Mouse (Mus musculus): ENCODE measurements around the gene Mt3. TPM values are rescaled to one million over a fixed set of nuclear protein-coding genes. Genes with fewer than 3 reads are reported as not detected.

Gene Mt3
- total and polyA plus RNA-seq, 3 experiments, result not detected

GRCm38 (mm10) chr8:94182055-94182929, 29.9 kb downstream of the Mt3 start:
- Histone ChIP-seq H3K27ac (ENCODE audit: control insufficient read depth, low read depth, low read length) (peak overlapping the region; percentile 72), H3K36me3 (ENCODE audit: control insufficient read depth in 1 of 2, insufficient read depth in 2 of 2, low read length in 2 of 2) (peaks cover 0 to 5% of the 10 kb centered on the region in 2 experiments; a peak in 2 of 4 replicates), H3K9ac (ENCODE audit: control insufficient read depth, low read depth, low read length, poor library complexity, severe bottlenecking) (peak overlapping the region; percentile 62), H3K4me3 (ENCODE audit: control insufficient read depth in 1 of 2, insufficient read depth in 1 of 2, low read depth in 2 of 2, low read length in 2 of 2) (peak overlapping the region; percentile 62 to 74), H3K4me1 (ENCODE audit: control insufficient read depth in 1 of 2, insufficient read depth in 2 of 2, low read length in 2 of 2) (peaks cover 0 to 16% of the 10 kb centered on the region in 2 experiments; a peak in 2 of 4 replicates), H3K79me2 (ENCODE audit: control insufficient read depth, insufficient read depth, low read length, poor library complexity) (peaks cover 17% of the 10 kb centered on the region), H3K27me3 (ENCODE audit: control insufficient read depth in 1 of 2, insufficient read depth in 2 of 2, low read length in 2 of 2) (no peaks in the 10 kb centered on the region), H3K9me3 (replicated peaks; ENCODE audit: insufficient read depth, low read length) (no peaks in the 10 kb centered on the region)
- peak; percentile 62 for DNase-seq (ENCODE audit: low read depth, low spot score)
- TF ChIP-seq GABPA (IDR thresholded peaks at IDR 0.05; ENCODE audit: low read depth, low read length) (no peak), EP300 (IDR thresholded peaks at IDR 0.05; ENCODE audit: low read depth in 1 of 2, low read length in 2 of 2) (no peak; a peak in 2 of 4 replicates), MAFK (IDR thresholded peaks at IDR 0.05; ENCODE audit: borderline replicate concordance, low read depth, low read length) (no peak), RCOR1 (IDR thresholded peaks at IDR 0.05; ENCODE audit: low read depth, low read length) (no peak), MAX (IDR thresholded peaks at IDR 0.05; ENCODE audit: low read length) (no peak), ZNF384 (IDR thresholded peaks at IDR 0.05; ENCODE audit: low read depth, low read length) (peak; percentile 58; the same call in 1 of the 2 replicates), POLR2AphosphoS2 (IDR thresholded peaks at IDR 0.05; ENCODE audit: low read length) (no peak), JUND (IDR thresholded peaks at IDR 0.05; ENCODE audit: low read depth, low read length) (no peak), ZMIZ1 (IDR thresholded peaks at IDR 0.05; ENCODE audit: low read depth, low read length) (no peak), BHLHE40 (IDR thresholded peaks at IDR 0.05; ENCODE audit: borderline replicate concordance, low read depth, low read length) (no peak), SIN3A (IDR thresholded peaks at IDR 0.05; ENCODE audit: low read length) (no peak; the same call in 1 of the 2 replicates), SMC3 (IDR thresholded peaks at IDR 0.05; ENCODE audit: low read depth, low read length) (no peak), MAZ (IDR thresholded peaks at IDR 0.05; ENCODE audit: low read depth, low read length) (no peak), TBP (IDR thresholded peaks at IDR 0.05; ENCODE audit: low read depth, low read length) (no peak; the same call in 1 of the 2 replicates), MEF2A (IDR thresholded peaks at IDR 0.05; ENCODE audit: extremely low read depth, insufficient replicate concordance, low read depth, low read length, poor library complexity, severe bottlenecking) (no peak), CHD1 (IDR thresholded peaks at IDR 0.05; ENCODE audit: low read depth, low read length) (no peak), CHD2 (IDR thresholded peaks at IDR 0.05; ENCODE audit: low read length) (no peak), CTCF (IDR thresholded peaks at IDR 0.05 in 2 of 3, conservative IDR thresholded peaks at IDR 0.05 in 1 of 3; ENCODE audit: control insufficient read depth in 1 of 3, insufficient read depth in 1 of 3, low read depth in 2 of 3, low read length in 3 of 3, poor library complexity in 1 of 3, severe bottlenecking in 1 of 3) (peak in 1 of 3 experiments; percentile 0; a peak in 1 of 6 replicates), POLR2AphosphoS5 (IDR thresholded peaks at IDR 0.05; ENCODE audit: borderline replicate concordance, low read depth, low read length) (no peak), RAD21 (IDR thresholded peaks at IDR 0.05; ENCODE audit: low read depth, low read length) (no peak), TAL1 (IDR thresholded peaks at IDR 0.05; ENCODE audit: low read length) (no peak), MXI1 (IDR thresholded peaks at IDR 0.05; ENCODE audit: low read depth, low read length) (peak; percentile 15; the same call in 1 of the 2 replicates), ZC3H11A (IDR thresholded peaks at IDR 0.05; ENCODE audit: low read depth, low read length) (no peak), MYC (IDR thresholded peaks at IDR 0.05; ENCODE audit: low read depth, low read length) (0 out of 2 replicates have a peak, but pooled peaks have one; percentile 31), HCFC1 (IDR thresholded peaks at IDR 0.05; ENCODE audit: low read depth, low read length) (no peak), POLR2A (IDR thresholded peaks at IDR 0.05; ENCODE audit: control insufficient read depth in 1 of 2, insufficient read depth in 1 of 2, low read depth in 1 of 2, low read length in 2 of 2, poor library complexity in 1 of 2) (no peak), UBTF (IDR thresholded peaks at IDR 0.05; ENCODE audit: borderline replicate concordance, insufficient read depth, low read depth, low read length) (no peak), ELF1 (IDR thresholded peaks at IDR 0.05; ENCODE audit: low read depth, low read length) (no peak), ZKSCAN1 (IDR thresholded peaks at IDR 0.05; ENCODE audit: low read depth, low read length) (no peak), USF1 (IDR thresholded peaks at IDR 0.05; ENCODE audit: low read depth, low read length) (no peak), NRF1 (IDR thresholded peaks at IDR 0.05; ENCODE audit: insufficient read depth, low read depth, low read length, poor library complexity, severe bottlenecking) (no peak)
